Mouse (Mus musculus): ENCODE measurements around the gene Vmp1.

DNA sequence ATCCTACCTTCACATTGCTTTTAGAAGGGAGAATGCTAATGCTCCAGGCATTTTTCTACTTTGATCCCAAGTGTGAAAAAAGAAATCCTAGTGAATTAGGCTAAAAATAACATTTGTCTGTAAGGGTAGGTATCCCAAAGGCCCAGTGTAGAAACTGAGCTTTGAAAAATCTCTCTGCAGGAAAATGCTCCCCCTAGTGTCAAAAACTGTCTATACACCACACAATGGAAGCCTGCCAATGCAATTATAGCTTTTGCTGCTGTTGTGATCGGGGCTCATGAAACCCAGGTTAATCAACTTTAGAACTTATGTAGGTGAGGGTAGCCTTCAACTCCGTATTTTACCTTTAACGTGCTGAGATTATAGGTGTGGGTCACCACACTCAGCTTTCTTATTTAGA lies 30.2 kb downstream of the Vmp1 start:
- no peak for TF ChIP-seq CTCF (IDR thresholded peaks at IDR 0.05; ENCODE audit: insufficient read depth, low read depth, low read length)
- TF ChIP-seq POLR2A (IDR thresholded peaks at IDR 0.05; ENCODE audit: insufficient read depth, low read depth, low read length), result no peak
